Mouse (Mus musculus) hindbrain, embryonic 13.5 days (tissue): Measurements from ENCODE around the gene Rhox6. TPM values are rescaled to one million over a fixed set of nuclear protein-coding genes. Genes with fewer than 3 reads are reported as not detected.
"Not testable (repeated sequence)": the region's sequence is repeated elsewhere in the genome, so short reads cannot be mapped to it uniquely, and the experiment has no call there.

Experiments
- ATAC-seq: fragments of 200-750 bp; cut with Nextera tagmentation; 2 replicates; pipeline ENCODE4 v1.8.0; 2017; ENCODE audit warnings: moderate TSS enrichment; ENCODE audit not compliant: low FRiP score
- H3K27ac ChIP-seq: fragments of 300-500 bp; sonication (generic); 2 replicates; pipeline ENCODE4 v1.5.1; 2015; ENCODE audit warnings: inconsistent platforms, mild to moderate bottlenecking, moderate library complexity
- H3K27me3 ChIP-seq: fragments of 300-500 bp; sonication (generic); 2 replicates; pipeline ENCODE4 v1.6.1; 2015; ENCODE audit warnings: mild to moderate bottlenecking, inconsistent platforms
- H3K36me3 ChIP-seq: fragments of 300-500 bp; sonication (generic); 2 replicates; pipeline ENCODE4 v1.6.1; 2015; ENCODE audit warnings: mild to moderate bottlenecking, inconsistent platforms
- H3K4me1 ChIP-seq: fragments of 300-500 bp; sonication (generic); replicated peaks from 2 replicates; pipeline ENCODE4 v1.6.1; 2015; ENCODE audit warnings: inconsistent platforms
- H3K4me2 ChIP-seq: fragments of 300-500 bp; sonication (generic); 2 replicates; pipeline ENCODE4 v1.6.1; 2015; ENCODE audit warnings: inconsistent platforms, mild to moderate bottlenecking, moderate library complexity
- H3K4me3 ChIP-seq: fragments of 300-500 bp; sonication (generic); 2 replicates; pipeline ENCODE4 v1.5.1; 2015; ENCODE audit warnings: mild to moderate bottlenecking, inconsistent platforms
- H3K9ac ChIP-seq: fragments of 300-500 bp; sonication (generic); 2 replicates; pipeline ENCODE4 v1.6.1; 2015; ENCODE audit warnings: mild to moderate bottlenecking, inconsistent platforms
- H3K9me3 ChIP-seq: fragments of 300-500 bp; sonication (generic); 2 replicates; pipeline ENCODE4 v1.6.1; 2016; ENCODE audit warnings: inconsistent platforms
- WGBS: fragments of 180-500 bp; shearing (Covaris S2); methylation state at CpG from one replicate; pipeline ENCODE4 v1.1.7; 2015; 5-methylcytosine and 5-hydroxymethylcytosine counted together
- polyA plus RNA-seq: library from polyadenylated mRNA; unstranded; fragments of >200 nt; fragmentation: Nextera tagmentation; extraction: Ambion mirVana; gene quantifications from 2 replicates; pipeline ENCODE4 v1.2.1, GENCODE M21; 2015

The Rhox6 gene
- polyA plus RNA-seq: not detected in 2 replicates

GRCm38 (mm10) chrX:37826610-37827009, at the start of gene Rhox6:
Gene Rhox6 (plus strand): TSS chrX:37826910.
- H3K9ac ChIP-seq, ATAC-seq, H3K27ac ChIP-seq, H3K4me2 ChIP-seq, H3K4me3 ChIP-seq, H3K36me3 ChIP-seq, H3K27me3 ChIP-seq, H3K4me1 ChIP-seq, H3K9me3 ChIP-seq: not testable (repeated sequence)
- 91% methylated on average over 4 of the region's 12 CpGs for WGBS

- ATAC-seq: no peak
- H3K9me3 ChIP-seq: no peaks in the 10 kb centered on the region
- H3K4me1 ChIP-seq: no peaks in the 10 kb centered on the region
- 82% methylated on average over 15 of the region's 15 CpGs for WGBS
- no peaks in the 10 kb centered on the region for H3K27me3 ChIP-seq
- no peaks in the 10 kb centered on the region for H3K36me3 ChIP-seq
- no peak overlapping the region for H3K27ac ChIP-seq
- no peak overlapping the region for H3K9ac ChIP-seq
- no peak overlapping the region for H3K4me2 ChIP-seq
- no peak overlapping the region for H3K4me3 ChIP-seq
Measured at GRCm38 (mm10) chrX:37807286-37808080, 19.2 kb upstream of the Rhox6 start.

GRCm38 (mm10) chrX:37809396-37809795, 17.3 kb upstream of the Rhox6 start:
- Histone ChIP-seq H3K4me3 (no peak overlapping the region), H3K27ac (no peak overlapping the region), H3K36me3 (no peaks in the 10 kb centered on the region), H3K9ac (no peak overlapping the region), H3K27me3 (no peaks in the 10 kb centered on the region), H3K9me3 (no peaks in the 10 kb centered on the region), H3K4me2 (no peak overlapping the region), H3K4me1 (no peaks in the 10 kb centered on the region)
- ATAC-seq: no peak
- 83% methylated on average over 2 of the region's 2 CpGs for WGBS

GRCm38 (mm10) chrX:37811179-37811578, 15.5 kb upstream of the Rhox6 start:
- H3K4me1 ChIP-seq: no peaks in the 10 kb centered on the region
- no peak for ATAC-seq
- H3K27ac ChIP-seq: no peak overlapping the region
- H3K4me2 ChIP-seq: no peak overlapping the region
- H3K27me3 ChIP-seq: no peaks in the 10 kb centered on the region
- H3K4me3 ChIP-seq: no peak overlapping the region
- 26% methylated on average over 5 of the region's 5 CpGs for WGBS
- no peaks in the 10 kb centered on the region for H3K36me3 ChIP-seq
- H3K9me3 ChIP-seq: no peaks in the 10 kb centered on the region
- no peak overlapping the region for H3K9ac ChIP-seq

- Histone ChIP-seq H3K9ac (no peak overlapping the region), H3K27ac (no peak overlapping the region), H3K36me3 (no peaks in the 10 kb centered on the region), H3K4me2 (no peak overlapping the region), H3K9me3 (no peaks in the 10 kb centered on the region), H3K4me3 (no peak overlapping the region), H3K4me1 (no peaks in the 10 kb centered on the region), H3K27me3 (no peaks in the 10 kb centered on the region)
- ATAC-seq: no peak
- WGBS: 81% methylated on average over 10 of the region's 10 CpGs
Measured at GRCm38 (mm10) chrX:37815665-37816064, 11.0 kb upstream of the Rhox6 start.

GRCm38 (mm10) chrX:37831386-37831785, 4.7 kb downstream of the Rhox6 start, which contains the start of gene Rhox7a:
Gene Rhox7a (plus strand): TSS chrX:37831686.
- not testable (repeated sequence) for H3K27ac ChIP-seq, H3K4me3 ChIP-seq, ATAC-seq, H3K9ac ChIP-seq, H3K36me3 ChIP-seq, H3K9me3 ChIP-seq, H3K4me1 ChIP-seq, H3K4me2 ChIP-seq, H3K27me3 ChIP-seq
- 84% methylated on average over 8 of the region's 8 CpGs for WGBS

- Histone ChIP-seq H3K36me3 (no peaks in the 10 kb centered on the region), H3K27ac (no peak overlapping the region), H3K4me2 (no peak overlapping the region), H3K4me1 (no peaks in the 10 kb centered on the region), H3K9ac (no peak overlapping the region), H3K9me3 (no peaks in the 10 kb centered on the region), H3K4me3 (no peak overlapping the region), H3K27me3 (no peaks in the 10 kb centered on the region)
- ATAC-seq: no peak
- WGBS: 96% methylated on average over 2 of the region's 2 CpGs
Measured at GRCm38 (mm10) chrX:37871641-37872040, 44.9 kb downstream of the Rhox6 start.

- H3K4me1 ChIP-seq: no peaks in the 10 kb centered on the region
- H3K27ac ChIP-seq: no peak within 1 kb of the TSS
- H3K9ac ChIP-seq: no peak within 1 kb of the TSS
- 77% methylated on average over 4 of the region's 4 CpGs for WGBS
- no peaks in the 10 kb centered on the region for H3K36me3 ChIP-seq
- no peak within 1 kb of the TSS for H3K4me2 ChIP-seq
- H3K9me3 ChIP-seq: no peaks in the 10 kb centered on the region
- H3K4me3 ChIP-seq: no peak within 1 kb of the TSS
- ATAC-seq: no peak
- H3K27me3 ChIP-seq: no peaks in the 10 kb centered on the region
Measured at GRCm38 (mm10) chrX:37878844-37879243, 52.1 kb downstream of the Rhox6 start, which contains the start of gene Rhox8. Gene Rhox8 (minus strand): TSS chrX:37878944.

Other genes with a start within 250 kb of the Rhox6 start
- gene Rhox3f, start 245.9 kb upstream of the Rhox6 start, polyA plus RNA-seq: not detected in 2 replicates
- not detected in 2 replicates for gene Rhox4f, start 219.2 kb upstream of the Rhox6 start, polyA plus RNA-seq
- gene Rhox3g, start 198.3 kb upstream of the Rhox6 start, polyA plus RNA-seq: not detected in 2 replicates
- not detected in 2 replicates for gene Rhox2g, start 183.4 kb upstream of the Rhox6 start, polyA plus RNA-seq
- not detected in 2 replicates for gene Rhox4g, start 175.6 kb upstream of the Rhox6 start, polyA plus RNA-seq
- gene Rhox3h, start 158.1 kb upstream of the Rhox6 start, polyA plus RNA-seq: not detected in 2 replicates
- not detected in 2 replicates for gene Rhox2h, start 153.6 kb upstream of the Rhox6 start, polyA plus RNA-seq
- 0.36 TPM in 1 of 2 replicates, not detected in the other for gene Rhox5, start 22.1 kb upstream of the Rhox6 start, polyA plus RNA-seq
- not detected in 2 replicates for gene Rhox7a, start 4.8 kb downstream of the Rhox6 start, polyA plus RNA-seq
- not detected in 2 replicates for gene Rhox8, start 52.0 kb downstream of the Rhox6 start, polyA plus RNA-seq
- not detected in 2 replicates for gene Rhox7b, start 70.3 kb downstream of the Rhox6 start, polyA plus RNA-seq
- gene Rhox9, start 74.9 kb downstream of the Rhox6 start, polyA plus RNA-seq: not detected in 2 replicates
- gene Btg1-ps1, start 191.9 kb downstream of the Rhox6 start, polyA plus RNA-seq: not detected in 2 replicates
- gene Btg1-ps2, start 216.2 kb downstream of the Rhox6 start, polyA plus RNA-seq: not detected in 2 replicates
- gene Rhox10, start 239.6 kb downstream of the Rhox6 start, polyA plus RNA-seq: not detected in 2 replicates